Mouse (Mus musculus): ENCODE data around the gene Smyd3.

GRCm38 (mm10) chr1:179473920-179474643 lies 43.8 kb downstream of the Smyd3 start:
- TF ChIP-seq CTCF (IDR thresholded peaks at IDR 0.05; ENCODE audit: low read depth, low read length) (no peak), TAL1 (conservative IDR thresholded peaks at IDR 0.05; ENCODE audit: low read depth, low read length) (no peak), POLR2AphosphoS5 (IDR thresholded peaks at IDR 0.05; ENCODE audit: insufficient replicate concordance, low read depth, low read length) (no peak), GATA1 (IDR thresholded peaks at IDR 0.05; ENCODE audit: borderline replicate concordance, low read length) (no peak)

All from G1E (cell line).